Mouse (Mus musculus) lung, postnatal 0 days (tissue): Measurements from ENCODE around the gene Ryr3.

Source experiments
- CTCF ChIP-seq: IDR thresholded peaks from 2 replicates; pipeline ENCODE4 v1.5.1; 2016; ENCODE audit warnings: antibody characterized with exemption, mild to moderate bottlenecking
- EP300 ChIP-seq: IDR thresholded peaks from 2 replicates; pipeline ENCODE4 v1.6.1; 2016; ENCODE audit warnings: antibody characterized with exemption, mild to moderate bottlenecking, control low read depth

GRCm38 (mm10) chr2:113049831-113050230 lies 167.1 kb downstream of the Ryr3 start:
- TF ChIP-seq CTCF (no peak), EP300 (no peak)
